Mouse (Mus musculus) gastrocnemius, postnatal 25 days (tissue): ENCODE measurements at regions not wholly inside any gene's neighbourhood (a gene's known extent, or its start where the extent isn't known, plus 50 kb on each side); places are given as distances from the start of the nearest gene placed in this dataset.
A peak's percentile ranks its signal among the peaks of the same experiment; 100 is the strongest.

Experiments used
- DNase-seq: peaks from one replicate; pipeline ENCODE4 v3.0.0; 2022

DNA sequence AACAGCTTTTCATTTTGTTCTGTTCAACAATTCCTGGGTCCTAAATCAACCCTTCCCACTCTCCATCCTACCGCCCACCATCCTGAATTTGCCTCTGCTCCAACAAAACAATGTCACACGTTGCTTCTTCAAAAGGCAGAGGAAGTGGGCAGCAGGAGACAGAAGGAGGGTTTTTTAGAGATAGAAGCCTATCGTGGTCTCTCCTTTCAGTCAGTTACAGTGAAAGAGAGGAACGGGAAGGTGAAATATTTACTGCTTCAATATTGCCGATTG is 181.7 kb downstream of the Rdh14 start:
- DNase-seq = no peak

DNA sequence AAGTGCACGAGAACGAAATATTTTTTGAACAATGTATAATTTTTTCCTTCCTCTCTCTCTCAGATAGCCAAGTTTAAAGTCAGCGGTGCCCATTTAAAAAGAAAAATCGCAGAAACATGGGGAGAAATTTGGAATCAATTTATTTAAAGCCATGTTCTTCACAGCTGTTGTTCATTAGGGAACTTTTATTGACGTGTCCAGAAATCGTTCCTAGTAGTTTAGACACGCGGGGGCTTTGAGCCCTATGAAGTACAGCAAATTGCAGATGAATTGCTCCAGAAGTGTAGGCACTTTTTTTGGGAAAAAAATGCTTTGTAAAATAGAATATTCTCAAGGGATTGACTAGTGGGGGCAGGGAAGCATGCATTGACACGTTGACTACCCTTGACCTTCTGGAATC is 182.8 kb downstream of the Rdh14 start:
- DNase-seq = no peak

DNA sequence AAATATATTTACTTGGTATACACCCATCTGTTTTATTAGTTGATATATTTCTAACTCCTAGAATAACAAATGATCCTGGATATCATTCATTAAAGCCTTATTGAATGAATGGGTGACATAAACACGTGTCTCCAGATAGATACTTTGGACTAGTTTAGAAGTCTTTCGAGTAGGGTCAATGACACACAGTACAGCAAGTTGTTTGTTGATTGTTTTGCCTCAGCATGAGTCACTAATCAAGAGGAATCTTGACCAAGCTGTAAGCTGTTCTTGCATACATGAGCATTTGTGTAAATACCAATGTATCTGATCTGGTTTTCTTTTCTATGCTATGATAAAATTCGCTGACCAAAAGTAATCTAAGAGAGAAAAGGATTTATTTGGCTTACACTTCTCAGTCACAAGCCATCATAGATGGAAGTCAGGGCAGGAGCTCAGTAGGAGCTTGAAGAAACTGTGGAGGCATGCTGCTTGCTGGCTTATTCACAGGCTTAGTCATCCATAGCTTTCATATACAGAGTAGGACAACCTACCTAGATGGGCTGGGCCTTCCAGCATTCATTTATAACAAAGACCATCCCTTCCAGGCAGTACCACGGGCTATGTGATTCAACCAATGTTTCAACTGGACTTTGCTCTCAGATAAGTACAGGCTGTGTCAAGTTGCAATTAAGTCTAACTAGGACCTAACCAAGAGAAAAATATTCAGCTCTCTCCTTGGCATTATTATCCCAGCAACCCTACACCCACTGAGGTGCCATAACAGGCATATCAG is 192.5 kb downstream of the Rdh14 start:
- no peak for DNase-seq

DNA sequence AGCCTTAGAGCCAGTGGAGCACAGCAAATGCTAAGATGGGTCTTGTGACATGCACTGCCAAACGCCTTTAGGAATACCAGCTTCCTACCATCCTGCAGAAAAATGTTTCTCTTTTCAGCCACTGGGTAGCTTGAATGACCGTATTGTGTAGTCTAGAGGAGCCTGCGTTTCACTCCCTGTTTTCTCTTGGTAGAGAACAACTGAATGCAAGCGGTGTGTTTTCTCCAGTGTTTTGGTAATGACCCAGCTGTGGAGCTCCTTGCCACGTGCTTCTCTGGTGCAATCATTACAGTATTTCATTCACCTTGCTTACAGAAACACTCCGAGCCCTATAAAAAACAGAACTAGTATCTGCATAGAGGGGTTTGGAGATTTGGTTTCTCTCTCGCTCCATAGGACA is 193.5 kb downstream of the Rdh14 start:
- DNase-seq = no peak

DNA sequence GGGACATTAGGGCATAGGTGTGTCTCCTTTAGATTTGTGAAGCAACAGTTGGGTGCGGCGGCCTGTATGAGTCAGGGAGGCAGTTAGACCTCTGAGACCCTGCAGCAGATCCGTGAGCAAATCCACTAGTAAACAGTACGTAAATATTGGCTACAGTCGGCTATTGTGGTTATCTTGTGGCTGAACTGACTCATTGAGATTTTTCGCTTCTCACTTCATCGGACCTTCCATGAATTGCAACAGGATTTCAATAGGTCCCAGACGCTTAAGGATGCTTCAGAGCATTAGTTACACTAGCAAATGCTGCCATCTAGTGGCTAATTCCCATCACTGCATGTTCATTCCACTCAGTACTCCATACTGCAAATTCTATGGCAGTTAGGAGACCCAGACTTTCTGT is 199.0 kb downstream of the Rdh14 start:
- peak; percentile 14 for DNase-seq

DNA sequence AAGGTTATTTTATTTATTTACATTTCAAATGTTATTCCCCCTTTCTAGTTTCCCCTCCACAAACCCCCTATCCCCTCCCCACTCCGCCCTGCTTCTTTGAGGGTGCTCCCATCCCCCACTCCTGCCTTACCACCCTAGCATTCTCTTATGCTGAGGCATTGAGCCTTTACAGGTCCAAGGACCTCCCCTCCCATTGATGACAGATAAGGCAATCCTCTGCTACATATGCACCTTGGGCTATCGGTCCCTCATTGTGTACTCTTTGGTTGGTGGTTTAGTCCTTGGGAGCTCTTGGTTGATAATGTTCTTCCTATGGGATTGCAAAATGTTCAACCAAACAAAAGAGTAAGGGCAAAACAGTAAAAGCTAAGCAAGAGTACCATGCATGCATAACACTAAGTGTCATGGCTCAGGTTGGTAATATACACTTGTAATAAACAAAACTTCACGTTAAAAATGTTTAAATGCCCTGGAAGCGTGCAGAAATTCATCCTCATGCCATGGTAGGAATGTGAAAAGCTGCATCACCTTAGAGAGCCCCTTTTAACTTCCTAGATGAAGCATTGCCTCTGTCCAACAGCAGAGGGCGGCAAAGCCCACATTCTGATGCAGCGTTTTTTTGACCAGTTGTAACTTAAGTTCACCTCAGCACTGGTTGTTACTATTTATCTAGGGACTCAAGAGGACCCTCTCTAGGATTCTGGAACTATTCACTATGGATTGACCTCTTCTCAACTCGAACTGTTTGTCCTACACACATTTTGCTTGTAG is 207.6 kb downstream of the Rdh14 start:
- DNase-seq = no peak

DNA sequence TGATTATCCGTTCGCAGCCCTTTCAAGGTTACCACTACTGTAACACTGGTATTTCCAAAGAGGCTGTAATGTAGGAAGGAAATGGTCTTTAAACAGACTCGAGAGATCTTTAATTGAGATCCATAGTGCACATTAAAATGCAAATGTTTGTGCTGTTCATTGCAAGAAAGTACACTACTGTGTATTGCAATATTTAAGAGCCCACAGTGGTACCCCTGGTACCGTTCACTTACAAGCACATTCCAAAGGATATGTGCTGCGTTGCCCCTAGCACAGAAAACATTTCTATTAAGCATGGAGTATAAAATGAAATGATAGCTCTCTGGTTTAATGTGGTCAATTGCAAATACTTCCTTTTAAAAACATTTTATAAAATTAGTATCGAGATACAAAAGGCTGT is 209.5 kb downstream of the Rdh14 start:
- DNase-seq = no peak

DNA sequence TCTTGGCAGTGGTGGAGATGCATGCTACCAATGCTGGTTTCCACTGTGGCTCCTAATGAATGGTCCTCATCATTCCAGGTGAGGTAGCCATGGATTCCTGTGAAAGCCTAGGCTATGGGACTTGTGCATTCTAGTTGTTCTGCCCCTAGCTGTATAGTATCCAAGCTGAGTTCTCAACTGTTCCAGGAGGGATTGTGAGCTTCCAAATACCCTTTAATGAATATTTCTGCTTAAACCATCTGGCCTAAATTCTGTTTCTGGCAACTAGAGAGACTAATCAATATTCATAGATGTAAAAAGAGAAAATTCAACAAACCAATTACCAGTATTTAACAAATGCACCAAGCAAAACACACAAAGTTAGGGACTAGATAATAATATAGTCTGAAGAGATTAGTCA is 227.7 kb downstream of the Rdh14 start:
- no peak for DNase-seq

DNA sequence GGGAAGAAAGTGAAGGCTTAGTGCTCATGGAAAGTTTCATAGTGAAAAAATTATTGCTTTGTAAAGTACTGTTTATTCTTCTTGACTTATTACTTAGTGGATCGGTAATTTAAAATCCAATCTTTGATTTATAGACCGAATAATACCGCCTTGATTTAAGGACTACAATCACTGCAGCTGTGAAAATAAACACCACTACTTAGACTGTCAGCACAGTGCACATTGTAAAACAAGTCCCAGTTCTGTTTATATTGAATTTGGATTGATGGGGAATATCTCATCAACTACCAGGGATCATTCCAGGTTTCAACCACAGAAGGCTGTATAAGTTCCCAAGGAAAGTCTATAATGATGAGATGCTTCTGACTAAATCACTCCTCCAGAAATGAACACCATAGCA is 230.0 kb downstream of the Rdh14 start:
- DNase-seq = no peak

DNA sequence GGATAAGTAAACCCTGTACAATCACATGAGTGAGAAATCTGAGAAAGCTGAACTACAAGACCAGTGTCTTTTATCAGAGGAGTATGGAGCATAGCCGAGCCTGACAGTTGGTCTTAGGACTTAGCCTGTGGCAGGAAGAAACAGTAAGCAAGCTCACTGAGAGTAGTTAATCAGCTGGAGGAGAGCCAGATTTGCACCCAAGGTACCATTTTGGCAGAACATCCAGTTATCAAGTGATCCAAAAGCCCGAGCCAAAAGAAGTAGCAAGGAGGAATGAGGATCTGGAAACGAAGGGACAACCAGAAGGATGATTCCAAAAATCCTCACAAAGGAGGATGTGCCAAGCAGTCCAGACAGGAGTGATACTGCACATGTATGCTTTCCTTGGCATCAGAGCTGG is 248.0 kb downstream of the Rdh14 start:
- DNase-seq = no peak

DNA sequence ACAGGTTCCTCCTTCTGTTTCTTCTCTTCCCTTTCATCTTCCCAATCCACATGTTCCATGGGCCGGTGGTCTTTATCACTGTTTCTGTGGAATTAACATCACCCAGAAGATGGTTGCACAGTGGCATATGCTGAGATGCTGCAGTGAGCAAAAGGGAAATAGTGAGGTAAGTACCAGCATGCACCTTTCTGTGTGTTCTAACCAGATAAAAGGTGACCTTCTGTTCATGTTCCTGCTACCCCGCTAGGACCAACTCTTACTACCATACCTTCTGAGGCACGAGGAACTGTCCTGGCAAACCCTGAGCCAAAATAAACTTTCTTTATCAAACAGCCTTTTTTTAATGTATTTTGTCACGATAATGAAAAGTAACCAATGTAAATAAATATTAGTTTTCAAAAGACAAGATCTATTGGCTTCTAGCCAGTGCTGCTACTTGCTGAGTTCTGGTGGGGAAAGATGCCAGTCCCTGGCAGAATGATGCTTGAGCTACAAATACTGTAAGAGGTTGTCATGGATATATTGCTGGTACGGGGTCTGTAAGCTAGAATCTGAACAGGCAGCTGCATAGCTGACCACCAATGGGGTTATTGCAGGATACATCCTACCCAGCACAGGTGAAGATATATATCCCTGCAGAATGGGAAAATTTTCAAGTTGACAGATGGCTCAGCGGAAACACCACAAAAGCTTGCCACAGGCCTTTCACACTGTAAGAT is 264.1 kb downstream of the Rdh14 start:
- DNase-seq = no peak

DNA sequence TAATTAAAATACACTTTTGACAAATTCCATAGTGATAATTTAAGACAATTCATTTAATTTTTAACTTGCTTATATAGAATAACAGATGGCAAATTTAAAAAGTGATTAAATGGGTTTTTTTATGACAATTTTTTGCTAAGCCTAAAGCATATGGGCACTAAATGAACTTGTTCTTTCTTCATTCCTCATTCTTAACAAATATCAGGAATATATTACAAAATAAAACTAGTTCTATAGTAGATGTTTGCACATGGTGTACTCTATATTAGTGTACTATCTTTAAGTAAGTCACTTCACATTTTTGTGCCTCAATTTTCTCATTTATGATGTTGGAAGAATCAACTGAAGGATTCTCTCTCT is 264.6 kb downstream of the Rdh14 start:
- DNase-seq = no peak

DNA sequence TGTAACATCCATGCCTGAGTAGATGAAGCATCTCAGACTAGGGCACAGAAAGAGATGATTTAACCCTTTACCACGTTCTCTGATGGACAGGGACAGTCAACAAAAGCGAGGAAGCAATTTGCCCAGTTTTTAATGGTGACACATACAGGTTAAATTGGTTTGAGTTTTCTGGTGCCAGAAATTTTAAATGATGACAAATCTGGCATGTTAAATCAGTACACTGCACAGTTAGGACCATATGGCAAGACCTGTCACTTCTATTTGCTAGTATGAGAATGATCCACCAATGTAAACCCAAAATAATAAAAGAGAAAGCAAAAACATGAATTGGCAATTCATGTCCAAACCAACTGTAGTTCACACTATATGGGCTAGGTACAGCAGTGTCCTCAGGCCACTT is 268.3 kb downstream of the Rdh14 start:
- no peak for DNase-seq

DNA sequence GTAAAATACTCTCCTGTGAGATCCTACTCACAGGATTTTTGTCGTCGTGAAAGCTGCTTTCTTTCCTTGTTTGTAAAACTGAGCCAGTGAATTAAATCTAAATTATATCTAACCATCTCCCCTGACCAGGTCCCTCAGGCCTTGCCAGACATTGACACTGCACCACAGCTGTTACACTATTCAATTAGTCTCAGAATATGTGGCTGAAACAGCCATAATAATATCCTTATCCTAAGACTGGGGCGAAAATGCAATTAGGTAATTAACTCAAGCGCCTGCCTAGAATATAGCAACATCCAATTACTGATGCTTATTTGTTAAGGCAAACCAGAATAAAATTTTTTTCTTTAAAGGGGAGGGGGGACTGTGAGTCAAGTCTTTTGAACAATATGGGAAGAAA is 296.2 kb downstream of the Rdh14 start:
- DNase-seq = no peak
